In the genomic region with DNA sequence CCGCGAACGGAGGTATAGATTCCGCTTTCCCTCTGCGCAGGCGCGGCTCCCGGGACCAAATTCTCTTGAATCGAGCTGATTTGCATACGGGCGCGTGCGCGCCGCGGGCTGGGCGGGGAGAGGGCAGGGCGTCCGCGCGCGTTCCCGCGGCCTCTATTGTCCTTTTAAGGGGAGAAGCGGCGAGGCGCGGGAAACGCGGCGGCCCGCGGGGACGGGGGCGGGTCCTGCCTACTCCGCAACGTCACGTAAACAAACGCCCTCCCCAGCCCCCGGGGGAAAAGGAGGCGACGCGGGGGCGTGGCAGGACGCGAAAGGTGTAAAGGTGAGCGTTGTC, we compare ENCODE assay signal across 8 mouse cellular contexts. TPM values are rescaled to one million over a fixed set of nuclear protein-coding genes. Genes with fewer than 3 reads are reported as not detected.
DNase-seq lines count a peak whose midpoint lies in the region; ATAC-seq and TF ChIP-seq lines count a peak whose summit lies in the region.

A gene (minus strand): TSS at position 59 of the 334 bp plus-strand sequence.

- no peaks in the 10 kb centered on the region for H3K36me3 ChIP-seq in hindbrain, postnatal 0 days (ENCODE audit: insufficient read depth, low read length)

- peak within 1 kb of the TSS; percentile 94 for H3K4me2 ChIP-seq in hindbrain, postnatal 0 days (ENCODE audit: low read depth, low read length)

- TF ChIP-seq CTCF in gastrocnemius, adult 2 months (IDR thresholded peaks at IDR 0.05) = no peak
- TF ChIP-seq CTCF in hindbrain, postnatal 0 days (IDR thresholded peaks at IDR 0.05; ENCODE audit: low read depth) = no peak
- TF ChIP-seq CTCF in left cerebral cortex, adult 2 months (IDR thresholded peaks at IDR 0.05) = no peak

- peak; percentile 76 for ATAC-seq in common myeloid progenitor, adult 5-6 weeks (replicated peaks; ENCODE audit: low read depth, poor library complexity, severe bottlenecking)
- ATAC-seq in hindbrain, postnatal 0 days = peak; percentile 88
- peak; percentile 77 for ATAC-seq in megakaryocyte, adult 5-6 weeks (ENCODE audit: poor library complexity, severe bottlenecking)

- H3K4me1 ChIP-seq in hindbrain, postnatal 0 days (ENCODE audit: insufficient read depth, low read length) = no peaks in the 10 kb centered on the region

- peak within 1 kb of the TSS; percentile 81 for H3K9ac ChIP-seq in hindbrain, postnatal 0 days (replicated peaks; ENCODE audit: low read length)

- peak within 1 kb of the TSS; percentile 78 for H3K27ac ChIP-seq in gastrocnemius, adult 2 months
- H3K27ac ChIP-seq in hindbrain, postnatal 0 days = peak within 1 kb of the TSS; percentile 73
- 0 out of 2 replicates have a peak within 1 kb of the TSS, but pooled peaks have one; percentile 24 for H3K27ac ChIP-seq in left cerebral cortex, adult 2 months

- H3K4me3 ChIP-seq in gastrocnemius, adult 2 months = peak within 1 kb of the TSS; percentile 94
- peak within 1 kb of the TSS; percentile 83 for H3K4me3 ChIP-seq in hindbrain, postnatal 0 days (ENCODE audit: low read length)
- peak within 1 kb of the TSS; percentile 50 for H3K4me3 ChIP-seq in left cerebral cortex, adult 2 months

- H3K27me3 ChIP-seq in hindbrain, postnatal 0 days (ENCODE audit: insufficient read depth, low read length) = no peaks in the 10 kb centered on the region

- WGBS in hindbrain, postnatal 0 days = under 1% methylated on average over 47 of the region's 47 CpGs

- intact Hi-C loops in gastrocnemius, adult 2 months (cut with DNase I) = loop anchor here (5.0 kb wide), 1 partner anchor 156 kb away; a partner anchor contains a TSS
- intact Hi-C loops in left cerebral cortex, adult 2 months (cut with DNase I) = loop anchor here (2.0 kb wide), 1 partner anchor 160 kb away; no protein-coding TSS in a partner anchor

- DNase-seq in ZHBTc4 (ENCODE audit: low read depth, low spot score) = peak; percentile 100
- DNase-seq in gastrocnemius, adult 2 months = peak; percentile 98
- DNase-seq in hindbrain, postnatal 0 days (ENCODE audit: low spot score) = peak; percentile 98
- DNase-seq in left cerebral cortex, adult 2 months (ENCODE audit: extremely low spot score in 1 of 2, low spot score in 2 of 2) = peak; percentile 94 to 95
- DNase-seq in right cerebral cortex, adult 2 months (ENCODE audit: low spot score in 2 of 2) = peak; percentile 97 to 98
- peak; percentile 99 for DNase-seq in urinary bladder, postnatal 14 days (ENCODE audit: low spot score)

- no peaks in the 10 kb centered on the region for H3K9me3 ChIP-seq in hindbrain, postnatal 0 days (ENCODE audit: low read length)

RNA-seq across cellular contexts. Expression of the gene that starts here (rescaled TPM):
- 115 and 126 TPM in 2 replicates for total RNA-seq in common myeloid progenitor, adult 5-6 weeks (2017)
- total RNA-seq in gastrocnemius, adult 2 months (2021) = 1 to 10 TPM; 1.2 to 2.0 TPM
- total RNA-seq in hindbrain, postnatal 0 days (2014; rRNA removed) = 19.1 and 25.9 TPM in 2 replicates
- polyA plus RNA-seq in hindbrain, postnatal 0 days (2015; fragmentation: Nextera tagmentation; extraction: Ambion mirVana) = 19.2 and 23.0 TPM in 2 replicates
- 1 to 10 TPM; 3.3 to 4.4 TPM for total RNA-seq in left cerebral cortex, adult 2 months (2021)
- 12.4 and 16.8 TPM in 2 replicates for total RNA-seq in megakaryocyte, adult 5-6 weeks (2015)
- total RNA-seq in megakaryocyte, adult 5-6 weeks (2017) = 31.7 and 33.8 TPM in 2 replicates

Comparison
In these comparisons a context has a peak if more than half of its experiments do, and no peak if none do; other contexts are left out.
1. Peak in every context shown above with its lines: DNase-seq, ATAC-seq, H3K4me3 ChIP-seq and H3K27ac ChIP-seq.
2. H3K27ac ChIP-seq: peak in every context shown above with its lines; median percentile 78 in gastrocnemius, adult 2 months; 73 in hindbrain, postnatal 0 days; 24 in left cerebral cortex, adult 2 months.